Mouse (Mus musculus) forebrain, postnatal 0 days (tissue): ENCODE data around the gene Eftud2. TPM values are rescaled to one million over a fixed set of nuclear protein-coding genes. Genes with fewer than 3 reads are reported as not detected.

ENCODE experiments used
- ATAC-seq: fragments of 200-750 bp; cut with Nextera tagmentation; 2 replicates; pipeline ENCODE4 v1.8.0; 2017; ENCODE audit warnings: mild to moderate bottlenecking, moderate library complexity
- DNase-seq: peaks from one replicate; pipeline ENCODE4 v3.0.0-alpha.2; 2015
- H3K27ac ChIP-seq: fragments of 300-500 bp; sonication (generic); 2 replicates; pipeline ENCODE4 v1.5.1; 2014; ENCODE audit warnings: low read depth, mild to moderate bottlenecking, antibody characterized with exemption, low read length, moderate library complexity, mixed read lengths
- H3K27me3 ChIP-seq: fragments of 300-500 bp; sonication (generic); 2 replicates; pipeline ENCODE4 v1.6.1; 2014; ENCODE audit warnings: mild to moderate bottlenecking, low read length, mixed read lengths; ENCODE audit not compliant: insufficient read depth
- H3K36me3 ChIP-seq: fragments of 300-500 bp; sonication (generic); 2 replicates; pipeline ENCODE4 v1.6.1; 2014; ENCODE audit warnings: mild to moderate bottlenecking, moderate library complexity; ENCODE audit not compliant: insufficient read depth
- H3K4me1 ChIP-seq: fragments of 300-500 bp; sonication (generic); 2 replicates; pipeline ENCODE4 v1.6.1; 2014; ENCODE audit warnings: antibody characterized with exemption; ENCODE audit not compliant: insufficient read depth
- H3K4me2 ChIP-seq: fragments of 300-500 bp; sonication (generic); 2 replicates; pipeline ENCODE4 v1.6.1; 2014; ENCODE audit warnings: low read depth, mild to moderate bottlenecking, moderate library complexity
- H3K4me3 ChIP-seq: fragments of 300-500 bp; sonication (generic); 2 replicates; pipeline ENCODE4 v1.5.1; 2014; ENCODE audit warnings: low read depth, low read length, mixed read lengths
- H3K9ac ChIP-seq: fragments of 300-500 bp; sonication (generic); 2 replicates; pipeline ENCODE4 v1.6.1; 2014; ENCODE audit warnings: mild to moderate bottlenecking
- H3K9me3 ChIP-seq: fragments of 300-500 bp; sonication (generic); 2 replicates; pipeline ENCODE4 v1.6.1; 2016; ENCODE audit warnings: low read length
- CTCF ChIP-seq: sonication (generic); IDR thresholded peaks from 2 replicates; pipeline ENCODE4 v1.5.1; 2016; ENCODE audit warnings: antibody characterized with exemption, control low read depth, low read depth
- WGBS: fragments of 180-500 bp; shearing (Covaris S2); extraction: QIAGEN DNeasy Blood & Tissue Kit; methylation state at CpG from one replicate; pipeline ENCODE4 v1.1.7; 2014; 5-methylcytosine and 5-hydroxymethylcytosine counted together
- polyA plus RNA-seq: library from polyadenylated mRNA; unstranded; fragments of >200 nt; fragmentation: Nextera tagmentation; extraction: Ambion mirVana; gene quantifications from 2 replicates; pipeline ENCODE4 v1.2.1, GENCODE M21; 2015
- total RNA-seq: library from RNA; depleted of rRNA; stranded (reverse); fragments of >200 nt; gene quantifications from 2 replicates; pipeline ENCODE4 v1.2.3, GENCODE M21; 2014

The Eftud2 gene
- total and polyA plus RNA-seq, 2 experiments from 2014 or later, result 71.7 to 111 TPM

- Histone ChIP-seq H3K4me2 (no peak overlapping the region), H3K4me3 (no peak overlapping the region), H3K9ac (no peak overlapping the region), H3K36me3 (no peaks in the 10 kb centered on the region), H3K27ac (no peak overlapping the region), H3K9me3 (no peaks in the 10 kb centered on the region), H3K4me1 (no peaks in the 10 kb centered on the region), H3K27me3 (no peaks in the 10 kb centered on the region)
- 85% methylated on average over 7 of the region's 7 CpGs for WGBS
- DNase-seq, result no peak
- ATAC-seq, result no peak
- TF ChIP-seq CTCF, result no peak
Measured at GRCm38 (mm10) chr11:102903654-102904053, 22.9 kb upstream of the Eftud2 start.

DNA sequence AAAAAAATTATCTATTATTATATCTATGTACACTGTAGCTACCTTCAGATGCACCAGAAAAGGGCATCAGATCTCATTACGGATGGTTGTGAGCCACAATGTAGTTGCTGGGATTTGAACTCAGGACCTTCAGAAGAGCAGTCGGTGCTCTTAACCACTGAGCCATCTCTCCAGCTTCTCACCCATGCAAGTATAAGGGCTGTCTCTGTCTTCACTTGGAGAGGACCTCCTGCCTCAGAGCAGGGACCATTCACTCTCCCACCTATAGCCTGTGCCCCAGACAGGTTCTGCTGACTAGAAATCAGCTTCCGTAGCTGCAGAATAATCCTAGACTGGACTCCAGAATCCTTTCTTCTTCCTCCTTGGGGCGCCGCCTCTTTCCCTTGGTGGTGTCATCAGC is 21.3 kb upstream of the Eftud2 start:
- no peak for TF ChIP-seq CTCF
- ATAC-seq, result no peak

DNA sequence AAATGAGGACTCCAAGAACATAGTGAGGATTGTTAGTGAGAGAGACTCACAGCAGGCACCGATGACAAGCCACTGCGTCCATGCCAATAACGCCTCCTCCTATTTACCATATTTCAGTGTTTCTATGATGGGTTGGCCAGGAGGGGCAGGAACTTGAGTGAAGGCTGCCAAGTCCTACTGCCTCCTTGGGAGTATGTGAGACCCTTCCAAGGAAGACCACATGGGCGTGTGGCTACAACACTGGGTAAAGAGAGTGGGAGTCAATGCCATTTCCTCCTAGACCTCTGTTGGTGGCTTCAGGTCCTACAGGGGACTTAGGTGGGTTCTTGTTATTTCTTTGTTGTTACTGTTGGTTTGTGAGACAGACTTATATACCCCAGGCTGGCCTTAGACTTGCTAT is 20.4 kb upstream of the Eftud2 start:
- TF ChIP-seq CTCF, result no peak
- Histone ChIP-seq H3K27ac (no peak overlapping the region), H3K36me3 (no peaks in the 10 kb centered on the region), H3K4me1 (no peaks in the 10 kb centered on the region), H3K4me3 (no peak overlapping the region), H3K9ac (no peak overlapping the region), H3K27me3 (no peaks in the 10 kb centered on the region), H3K9me3 (no peaks in the 10 kb centered on the region), H3K4me2 (no peak overlapping the region)
- WGBS, result 44% methylated on average over 4 of the region's 4 CpGs
- ATAC-seq, result no peak
- no peak for DNase-seq

More for the DNA sequence above, 21.3 kb upstream of the Eftud2 start:
- Histone ChIP-seq H3K36me3 (no peaks in the 10 kb centered on the region), H3K27ac (no peak overlapping the region), H3K9ac (no peak overlapping the region), H3K27me3 (no peaks in the 10 kb centered on the region), H3K4me1 (no peaks in the 10 kb centered on the region), H3K9me3 (no peaks in the 10 kb centered on the region), H3K4me2 (no peak overlapping the region), H3K4me3 (no peak overlapping the region)
- DNase-seq, result no peak
- WGBS, result 76% methylated on average over 5 of the region's 5 CpGs

DNA sequence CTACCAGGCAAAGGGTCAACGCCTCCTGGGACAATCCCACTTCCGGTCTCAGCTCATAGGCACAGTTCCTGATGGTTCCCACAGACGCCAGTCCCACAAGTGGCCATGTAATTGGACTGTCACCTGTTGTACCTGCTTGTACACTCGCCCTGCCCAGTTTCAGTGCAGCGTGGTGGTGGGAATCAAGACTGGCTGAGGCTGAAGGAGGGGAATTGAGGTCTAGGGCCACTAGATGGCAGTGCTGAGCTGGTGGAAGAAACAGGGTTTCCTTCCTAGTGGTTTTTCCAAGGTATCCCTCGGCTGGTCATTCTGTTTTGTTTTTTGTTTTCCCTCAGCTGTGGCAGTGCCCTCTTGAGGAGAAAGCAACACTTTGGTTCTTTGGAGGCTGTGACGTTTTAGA is 20.0 kb upstream of the Eftud2 start, which contains the start of gene Gfap:
Gene Gfap, minus strand, starts transcription at position 150 of the 400 bp plus-strand sequence.
- Histone ChIP-seq H3K9me3 (no peaks in the 10 kb centered on the region), H3K27me3 (no peaks in the 10 kb centered on the region), H3K4me1 (no peaks in the 10 kb centered on the region), H3K9ac (no peak within 1 kb of the TSS), H3K27ac (no peak within 1 kb of the TSS), H3K4me2 (no peak within 1 kb of the TSS), H3K4me3 (no peak within 1 kb of the TSS), H3K36me3 (no peaks in the 10 kb centered on the region)
- TF ChIP-seq CTCF, result peak; percentile 97
- ATAC-seq (peak; percentile 56; the same call in 1 of the 2 replicates), DNase-seq (peak; percentile 91)
- 16% methylated on average over 7 of the region's 7 CpGs for WGBS

DNA sequence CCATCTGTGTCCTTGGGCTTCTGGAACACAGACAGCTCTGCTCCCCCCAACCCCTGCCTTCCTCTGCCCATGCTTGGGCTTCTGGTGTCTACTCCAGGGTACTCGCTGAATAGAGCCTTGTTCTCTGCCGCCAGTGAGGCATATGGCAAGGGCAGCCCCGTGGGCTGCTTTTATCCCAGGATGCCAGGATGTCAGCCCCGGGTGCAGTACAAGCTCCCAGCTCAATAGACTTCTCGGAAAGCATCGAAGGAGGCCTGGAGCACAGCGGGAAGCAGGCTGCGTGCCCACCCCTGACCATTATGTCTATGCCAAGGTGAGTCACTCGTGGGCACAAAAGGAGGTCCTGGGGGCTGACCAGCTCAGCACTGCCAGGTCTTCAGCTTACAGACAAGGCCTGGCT is 17.6 kb upstream of the Eftud2 start:
- ATAC-seq, result peak; percentile 91

DNA sequence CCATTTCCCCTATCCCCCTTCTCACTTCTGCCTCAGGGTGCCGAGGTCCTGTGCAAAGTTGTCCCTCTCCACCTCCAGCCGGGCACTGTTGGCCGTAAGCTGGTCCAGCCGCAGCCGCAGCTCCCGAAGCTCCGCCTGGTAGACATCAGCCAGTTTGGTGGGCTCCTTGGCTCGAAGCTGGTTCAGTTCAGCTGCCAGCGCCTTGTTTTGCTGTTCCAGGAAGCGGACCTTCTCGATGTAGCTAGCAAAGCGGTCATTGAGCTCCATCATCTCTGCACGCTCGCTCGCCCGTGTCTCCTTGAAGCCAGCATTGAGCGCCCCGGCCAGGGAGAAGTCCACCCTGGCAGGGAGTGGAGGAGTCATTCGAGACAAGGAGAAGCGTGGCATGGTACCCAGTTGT is 15.9 kb upstream of the Eftud2 start:
- H3K27me3 ChIP-seq, result peaks cover 9% of the 10 kb centered on the region
- no peak overlapping the region for H3K4me3 ChIP-seq
- no peak overlapping the region for H3K9ac ChIP-seq
- no peaks in the 10 kb centered on the region for H3K9me3 ChIP-seq
- ATAC-seq, result no peak
- H3K36me3 ChIP-seq, result no peaks in the 10 kb centered on the region
- no peak for DNase-seq
- H3K4me1 ChIP-seq, result no peaks in the 10 kb centered on the region
- 75% methylated on average over 20 of the region's 20 CpGs for WGBS
- no peak for TF ChIP-seq CTCF
- H3K27ac ChIP-seq, result no peak overlapping the region
- peak overlapping the region; percentile 10; the same call in 1 of the 2 replicates for H3K4me2 ChIP-seq

More for the DNA sequence above, 17.6 kb upstream of the Eftud2 start:
- H3K27me3 ChIP-seq, result peaks cover 6% of the 10 kb centered on the region
- H3K4me2 ChIP-seq, result no peak overlapping the region
- no peak overlapping the region for H3K9ac ChIP-seq
- no peaks in the 10 kb centered on the region for H3K4me1 ChIP-seq
- peak overlapping the region; percentile 51; the same call in 1 of the 2 replicates for H3K27ac ChIP-seq
- H3K9me3 ChIP-seq, result no peaks in the 10 kb centered on the region
- WGBS, result 39% methylated on average over 9 of the region's 9 CpGs
- no peak overlapping the region for H3K4me3 ChIP-seq
- peak; percentile 69 for DNase-seq
- H3K36me3 ChIP-seq, result no peaks in the 10 kb centered on the region
- TF ChIP-seq CTCF, result no peak

- no peak overlapping the region for H3K4me3 ChIP-seq
- TF ChIP-seq CTCF, result no peak
- H3K9ac ChIP-seq, result no peak overlapping the region
- no peaks in the 10 kb centered on the region for H3K4me1 ChIP-seq
- ATAC-seq (no peak), DNase-seq (no peak)
- H3K27ac ChIP-seq, result no peak overlapping the region
- 88% methylated on average over 9 of the region's 9 CpGs for WGBS
- no peaks in the 10 kb centered on the region for H3K9me3 ChIP-seq
- no peaks in the 10 kb centered on the region for H3K36me3 ChIP-seq
- H3K27me3 ChIP-seq, result peaks cover 9% of the 10 kb centered on the region
- no peak overlapping the region for H3K4me2 ChIP-seq
Measured at GRCm38 (mm10) chr11:102895779-102896178, 15.0 kb upstream of the Eftud2 start.
